Mouse (Mus musculus): ENCODE measurements around the gene Myh14.

Myh14 gene

GRCm38 (mm10) chr7:44669103-44669502 lies 1.5 kb downstream of the Myh14 start:
- peak; percentile 85 for DNase-seq

- peak; percentile 82 for DNase-seq
These were observed 2.5 kb downstream of the Myh14 start for GRCm38 (mm10) chr7:44667996-44668738.

GRCm38 (mm10) chr7:44666462-44666861 lies 4.2 kb downstream of the Myh14 start:
- peak; percentile 33 for DNase-seq

GRCm38 (mm10) chr7:44664731-44665130 lies 5.9 kb downstream of the Myh14 start:
- peak; percentile 20 for DNase-seq

GRCm38 (mm10) chr7:44663546-44663945 lies 7.1 kb downstream of the Myh14 start:
- peak; percentile 87 for DNase-seq

GRCm38 (mm10) chr7:44662569-44662968 lies 8.1 kb downstream of the Myh14 start:
- peak; percentile 63 for DNase-seq

GRCm38 (mm10) chr7:44662168-44662567 lies 8.5 kb downstream of the Myh14 start:
- peak; percentile 93 for DNase-seq

- no peak for DNase-seq
These were observed 9.4 kb downstream of the Myh14 start for GRCm38 (mm10) chr7:44661219-44661618.

- DNase-seq, result peak; percentile 78
These were observed 15.1 kb downstream of the Myh14 start for GRCm38 (mm10) chr7:44655504-44655903.

- DNase-seq, result peak; percentile 16
These were observed 16.9 kb downstream of the Myh14 start for GRCm38 (mm10) chr7:44653773-44654172.

GRCm38 (mm10) chr7:44651416-44651815 lies 19.2 kb downstream of the Myh14 start:
- DNase-seq, result no peak

GRCm38 (mm10) chr7:44649990-44650389 lies 20.7 kb downstream of the Myh14 start:
- DNase-seq, result peak; percentile 76

- DNase-seq, result peak; percentile 20
These were observed 21.5 kb downstream of the Myh14 start for GRCm38 (mm10) chr7:44649094-44649610.

GRCm38 (mm10) chr7:44647729-44648128 lies 22.9 kb downstream of the Myh14 start:
- peak; percentile 85 for DNase-seq

- DNase-seq, result peak; percentile 89
These were observed 23.5 kb downstream of the Myh14 start for GRCm38 (mm10) chr7:44647042-44647724.

- peak; percentile 60 for DNase-seq
These were observed 24.7 kb downstream of the Myh14 start for GRCm38 (mm10) chr7:44645951-44646350.

GRCm38 (mm10) chr7:44645256-44645655 lies 25.4 kb downstream of the Myh14 start:
- DNase-seq, result peak; percentile 20

GRCm38 (mm10) chr7:44641887-44642286 lies 28.8 kb downstream of the Myh14 start:
- DNase-seq, result peak; percentile 38

GRCm38 (mm10) chr7:44640843-44641605 lies 29.6 kb downstream of the Myh14 start:
- no peak for DNase-seq

- DNase-seq, result no peak
These were observed 32.0 kb downstream of the Myh14 start for GRCm38 (mm10) chr7:44638663-44639062.

GRCm38 (mm10) chr7:44636684-44637083 lies 34.0 kb downstream of the Myh14 start:
- DNase-seq, result no peak

GRCm38 (mm10) chr7:44633407-44633806 lies 37.2 kb downstream of the Myh14 start:
- peak; percentile 17 for DNase-seq

- no peak for DNase-seq
These were observed 38.0 kb downstream of the Myh14 start for GRCm38 (mm10) chr7:44632676-44633075.

Data from lung, postnatal 36 days (tissue).